Mouse (Mus musculus) retina, adult 2 months (tissue): ENCODE results near the gene Usp11.
"Not testable (repeated sequence)": the region's sequence is repeated elsewhere in the genome, so short reads cannot be mapped to it uniquely, and the experiment has no call there.

ENCODE experiments used
- DNase-seq: peaks from one replicate; pipeline ENCODE4 v3.0.0-alpha.2; 2012; ENCODE audit warnings: low read depth, low spot score

The Usp11 gene

DNA sequence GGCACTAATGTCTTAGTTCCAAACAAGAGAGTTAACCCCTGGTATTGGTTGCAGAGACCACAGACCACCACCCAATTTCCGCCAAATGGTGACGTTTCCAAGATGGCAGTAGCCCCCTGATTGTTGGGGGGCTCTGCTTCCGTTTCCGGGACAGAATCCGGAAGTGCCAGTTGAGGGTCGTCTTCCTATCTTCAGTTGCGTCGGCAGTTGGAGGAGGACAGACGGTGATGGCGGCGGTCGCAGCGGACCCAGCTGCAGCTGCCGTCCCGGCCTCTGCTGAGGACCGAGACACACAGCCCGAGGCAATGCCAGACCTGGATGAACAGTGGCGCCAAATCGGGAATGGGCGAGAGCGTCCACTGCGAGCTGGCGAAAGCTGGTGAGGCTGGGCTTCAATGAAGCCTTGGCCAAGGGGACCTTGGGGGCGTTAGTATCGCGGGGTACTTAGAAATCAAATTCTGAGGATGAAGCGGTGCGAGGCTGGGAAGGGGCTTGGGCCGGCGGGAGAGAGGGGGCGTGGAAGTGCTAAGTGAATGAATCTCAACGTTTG, at the start of gene Usp11:
TSS of gene Usp11 (plus strand) at position 166 of the 550 bp plus-strand sequence.
- DNase-seq, result no peak

DNA sequence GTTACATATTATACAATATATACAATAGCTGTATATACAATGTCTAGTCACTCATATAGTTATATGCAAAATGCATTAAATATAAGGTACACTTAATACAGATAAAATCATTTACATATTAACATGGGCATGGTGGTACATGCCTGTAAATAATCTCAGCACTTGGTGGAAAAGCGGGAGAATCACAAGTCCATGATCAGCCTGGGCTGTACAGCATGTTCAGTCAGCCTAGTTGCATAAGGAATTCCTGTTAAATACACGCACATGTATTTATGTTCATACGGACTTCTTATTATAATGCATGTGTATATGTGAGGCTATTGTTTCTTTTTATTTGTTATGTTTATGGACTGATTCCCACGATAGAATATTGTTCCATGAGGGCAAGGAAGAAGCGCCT, 46.1 kb upstream of the Usp11 start:
- DNase-seq, result no peak

DNA sequence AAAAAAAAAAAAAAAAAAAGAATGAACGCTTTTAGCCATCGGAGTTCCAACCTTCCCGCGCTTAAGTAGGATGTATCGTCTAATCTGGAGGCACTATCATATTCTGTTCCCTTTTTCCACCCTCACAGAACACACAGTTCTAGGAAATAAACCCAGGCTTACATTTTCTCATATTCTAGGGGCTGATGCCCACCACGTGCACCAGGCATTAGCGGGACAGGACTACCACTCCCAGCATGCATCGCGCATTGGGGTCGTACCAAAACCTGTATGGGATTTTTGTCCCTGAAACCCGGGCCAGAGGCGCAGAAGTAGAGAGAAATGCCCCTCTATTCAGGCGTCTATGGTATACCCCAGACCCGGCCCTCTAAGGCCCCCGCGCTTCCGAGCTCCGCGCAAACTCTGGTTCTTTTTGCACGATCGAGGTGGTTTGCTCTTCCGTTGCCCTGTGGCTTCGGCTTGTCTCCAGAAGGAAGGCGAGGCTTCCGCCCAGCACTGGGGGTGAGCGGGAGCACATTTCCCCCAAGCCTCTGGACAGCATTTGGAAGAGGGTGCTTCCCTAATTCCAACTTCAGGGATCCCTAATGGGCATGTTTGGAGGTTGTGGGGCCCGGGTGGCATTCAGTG, 45.6 kb upstream of the Usp11 start, which contains the start of gene Uba1:
TSS of gene Uba1 (plus strand) at position 301 of the 627 bp plus-strand sequence.
- peak; percentile 34 for DNase-seq

DNA sequence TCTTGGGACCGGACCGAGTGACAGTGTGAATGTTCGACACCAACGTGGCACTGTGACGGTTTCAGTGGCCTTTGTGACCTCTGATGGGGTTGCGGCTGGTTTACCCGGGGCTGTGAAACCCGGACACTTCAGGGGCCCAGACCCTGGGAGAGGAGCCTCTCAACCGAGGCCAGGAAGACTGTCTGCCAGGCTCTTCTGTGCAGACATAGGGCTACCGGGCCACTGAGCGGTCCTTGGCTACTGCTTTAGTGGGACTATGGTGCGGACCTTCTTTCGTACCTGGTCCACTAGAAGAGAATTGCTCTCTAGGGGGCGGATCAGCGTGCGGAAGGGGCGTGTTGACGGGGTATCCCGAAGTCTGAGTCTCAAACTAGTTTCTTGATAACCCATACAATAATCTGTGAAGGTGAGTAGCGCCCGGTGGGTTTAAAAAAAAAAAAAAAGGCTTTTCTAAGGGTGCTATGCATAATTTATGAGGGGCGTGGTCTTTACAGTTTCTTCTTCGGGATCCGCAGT, 44.8 kb upstream of the Usp11 start:
- DNase-seq, result no peak

DNA sequence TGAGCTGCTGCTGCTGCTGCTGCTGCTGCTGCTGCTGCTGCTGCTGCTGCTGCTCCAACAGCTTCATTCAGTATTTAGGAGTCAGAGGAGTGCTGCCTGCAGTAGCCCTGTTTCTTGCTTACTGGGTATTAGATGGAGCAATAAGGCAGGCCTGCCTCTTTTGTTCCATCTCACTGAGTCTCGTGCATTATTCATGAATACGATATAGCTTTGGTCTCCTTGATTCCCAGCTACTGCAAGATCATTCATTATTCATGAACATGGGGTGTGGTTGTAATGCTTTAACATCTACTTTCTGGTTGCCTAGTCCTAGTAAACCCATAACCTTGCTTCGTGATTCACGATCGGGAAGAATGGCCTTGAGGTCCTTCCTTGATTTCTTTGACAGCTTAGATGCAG, 41.4 kb upstream of the Usp11 start:
- DNase-seq, result no peak

DNA sequence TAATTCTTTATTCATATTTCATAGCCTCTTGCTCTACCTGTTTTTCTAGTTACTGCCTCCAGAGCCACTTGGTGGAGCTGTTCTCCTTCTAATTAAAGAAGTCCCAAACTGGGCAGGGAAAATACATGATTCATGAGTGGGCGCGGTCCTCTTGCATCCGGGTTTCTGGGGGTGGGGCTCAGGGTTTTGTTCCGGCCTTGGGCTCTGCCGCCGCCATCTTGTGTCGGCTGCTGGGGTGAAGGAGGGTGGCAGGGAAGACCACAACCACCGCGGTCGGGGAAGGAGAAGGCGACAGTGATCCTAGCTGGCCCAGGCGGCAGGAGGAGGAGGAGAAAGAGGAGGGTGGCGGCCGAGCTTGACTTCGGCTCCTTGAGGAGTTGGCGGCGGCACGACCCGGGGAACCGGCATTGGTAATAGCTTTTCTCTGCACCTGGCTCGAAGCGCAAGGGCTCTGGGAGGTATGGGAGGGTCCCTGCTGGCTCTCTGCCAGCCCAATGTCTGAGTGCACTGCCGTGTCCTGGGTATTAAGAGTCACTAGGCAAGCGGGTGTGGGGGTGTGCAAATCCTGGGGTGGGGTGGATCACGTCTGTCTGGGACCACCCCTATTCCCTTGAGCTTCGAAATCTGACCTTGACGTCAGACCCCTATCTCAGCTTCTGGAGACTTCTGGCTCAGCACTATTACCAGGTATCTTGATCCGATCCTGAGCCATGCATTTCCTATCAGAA, 40.8 kb upstream of the Usp11 start:
- DNase-seq, result peak; percentile 79

DNA sequence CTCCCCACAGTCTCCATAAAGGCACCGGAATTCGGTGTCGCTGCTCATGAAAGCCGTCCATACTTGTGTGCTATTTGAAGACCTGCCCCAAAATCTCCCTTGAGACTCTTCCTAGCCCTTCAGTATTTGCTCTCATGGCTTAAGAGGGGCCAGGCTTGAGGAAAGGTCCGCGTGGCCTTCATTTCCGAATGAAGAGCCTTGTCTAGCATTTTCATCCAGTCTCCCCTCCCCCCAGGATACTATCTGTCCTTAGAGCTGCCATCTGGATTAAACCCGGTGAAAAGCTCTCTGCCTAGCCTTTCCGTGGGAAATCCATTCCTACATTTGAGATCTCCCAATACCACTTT, 40.3 kb upstream of the Usp11 start:
- no peak for DNase-seq

DNA sequence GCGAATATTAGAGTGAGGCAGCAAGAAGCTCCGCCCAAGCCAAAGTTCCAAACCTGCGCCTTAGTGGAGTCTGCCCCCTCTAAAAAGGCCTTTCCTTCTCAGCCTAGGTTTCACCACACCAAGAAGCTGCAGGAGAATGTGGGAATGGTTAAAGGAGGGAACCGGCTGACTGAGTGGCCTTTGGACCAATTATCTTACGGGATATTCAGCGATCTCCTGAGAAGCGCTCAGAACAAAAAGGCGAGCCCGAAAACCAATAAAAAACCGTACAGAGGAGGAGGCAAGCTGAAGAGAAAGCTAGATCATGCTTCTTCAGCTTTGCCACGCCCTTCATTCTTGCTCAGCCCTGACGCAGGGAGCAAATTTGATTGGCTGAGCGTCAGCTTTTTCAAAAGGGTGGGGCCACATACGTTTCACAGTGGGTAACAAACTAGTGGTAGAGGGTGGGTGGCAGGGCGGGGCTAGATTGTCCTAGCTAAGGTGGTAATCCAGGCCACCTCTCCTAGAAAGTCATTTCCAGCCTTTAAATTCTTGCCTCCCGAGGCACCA, 16.1 kb upstream of the Usp11 start, which contains the start of gene Cdk16:
TSS of gene Cdk16 (plus strand) at position 436 of the 549 bp plus-strand sequence.
- peak; percentile 73 for DNase-seq

DNA sequence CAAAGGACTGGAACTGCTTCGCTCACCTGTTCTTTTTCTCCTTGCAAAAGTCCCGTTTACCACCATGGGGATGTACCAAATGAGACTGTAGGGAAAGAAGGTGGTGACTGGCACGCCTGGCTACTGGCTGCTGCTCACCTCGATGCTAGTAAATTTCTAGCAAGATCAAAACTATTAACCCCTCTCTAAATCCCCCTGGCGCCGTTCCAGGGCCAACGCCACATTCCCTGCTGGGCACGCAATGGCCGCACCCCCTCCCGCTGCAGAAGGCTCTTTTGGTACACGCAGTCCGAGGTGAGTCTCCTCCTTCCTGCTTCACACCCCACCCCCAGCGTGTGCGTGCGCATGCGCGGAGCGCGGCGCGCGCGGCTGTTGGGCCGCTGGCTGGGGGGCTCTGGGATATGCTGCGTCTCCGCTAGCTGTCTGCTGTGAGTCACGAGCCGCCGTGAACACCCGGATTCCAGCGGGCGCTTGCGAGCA, 15.6 kb upstream of the Usp11 start:
- peak; percentile 65 for DNase-seq

DNA sequence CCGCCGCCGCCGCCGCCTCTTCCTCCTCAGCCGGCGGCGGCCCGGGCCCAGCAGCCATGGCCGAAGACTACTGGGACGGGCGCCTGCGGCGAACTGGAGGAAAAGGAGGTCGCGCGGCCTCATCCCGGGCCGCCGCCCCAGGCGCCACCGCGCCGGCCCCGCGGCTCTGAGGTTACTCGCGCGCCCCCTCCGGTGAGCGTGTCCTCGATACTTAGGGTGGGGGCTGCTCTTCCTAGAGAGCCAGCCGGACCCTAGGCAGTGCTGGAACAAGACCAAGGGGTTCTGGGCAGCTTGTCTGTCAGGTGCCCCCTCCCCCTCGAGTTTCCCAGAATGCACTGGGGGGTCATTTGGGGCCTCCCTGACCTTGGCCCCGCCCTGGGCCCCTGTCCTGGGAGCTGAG, 15.1 kb upstream of the Usp11 start:
- no peak for DNase-seq

DNA sequence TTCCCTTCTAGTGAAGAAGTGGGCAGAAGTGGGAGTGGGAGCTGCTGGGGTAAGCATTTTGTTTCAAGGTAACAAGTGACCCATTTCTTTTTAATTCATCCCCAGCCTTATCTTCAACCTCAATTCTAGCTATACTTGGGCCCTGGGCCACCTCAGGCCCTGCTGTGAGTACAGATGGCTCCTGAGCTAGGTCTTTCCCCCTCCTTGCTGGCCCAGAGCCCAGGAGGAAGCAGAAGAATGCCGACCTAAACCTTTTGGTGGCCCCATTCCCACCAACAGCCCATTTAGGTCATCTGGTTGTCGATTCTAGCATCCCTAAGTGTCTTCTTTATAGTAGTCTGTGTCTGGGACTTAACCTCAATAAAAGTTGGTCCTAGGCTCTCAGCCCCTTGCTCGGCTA, 12.1 kb upstream of the Usp11 start:
- no peak for DNase-seq

DNA sequence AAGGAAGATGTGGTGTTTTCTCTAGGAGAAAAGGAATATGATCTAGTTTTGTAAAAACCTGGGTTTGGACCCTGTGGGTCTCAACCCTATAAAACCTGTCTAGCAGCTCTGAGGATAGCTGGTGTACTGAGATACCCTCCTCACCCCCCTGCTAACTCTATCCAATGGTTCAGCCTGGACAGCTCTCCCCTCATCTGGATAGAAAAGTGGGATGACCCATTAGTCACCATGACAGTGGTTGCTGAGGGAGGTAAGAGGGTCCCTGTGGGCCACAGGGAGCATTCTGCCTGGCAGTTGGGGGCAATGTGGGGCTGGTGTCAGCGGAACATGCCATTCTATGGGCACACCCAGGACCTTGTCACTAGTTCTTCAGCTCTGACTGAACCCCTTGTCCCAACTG, 11.1 kb upstream of the Usp11 start:
- no peak for DNase-seq

DNA sequence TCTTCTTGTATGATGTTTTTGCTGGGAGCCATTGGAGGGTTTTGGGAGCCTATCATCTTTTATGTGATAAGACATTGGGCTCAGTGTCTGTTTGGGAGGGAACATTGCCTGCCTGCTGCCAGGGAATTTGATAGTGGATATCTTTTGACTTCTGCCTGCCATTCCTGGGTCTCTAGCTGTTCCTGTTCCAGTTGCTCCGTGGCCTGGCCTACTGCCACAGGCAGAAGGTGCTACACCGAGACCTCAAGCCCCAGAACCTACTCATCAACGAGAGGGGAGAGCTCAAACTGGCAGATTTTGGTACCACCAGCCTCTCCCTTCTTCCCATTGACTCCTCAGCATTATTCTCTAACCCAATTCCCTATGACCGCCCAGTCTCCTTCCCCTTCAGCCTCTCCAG, 7.9 kb upstream of the Usp11 start:
- DNase-seq, result no peak

DNA sequence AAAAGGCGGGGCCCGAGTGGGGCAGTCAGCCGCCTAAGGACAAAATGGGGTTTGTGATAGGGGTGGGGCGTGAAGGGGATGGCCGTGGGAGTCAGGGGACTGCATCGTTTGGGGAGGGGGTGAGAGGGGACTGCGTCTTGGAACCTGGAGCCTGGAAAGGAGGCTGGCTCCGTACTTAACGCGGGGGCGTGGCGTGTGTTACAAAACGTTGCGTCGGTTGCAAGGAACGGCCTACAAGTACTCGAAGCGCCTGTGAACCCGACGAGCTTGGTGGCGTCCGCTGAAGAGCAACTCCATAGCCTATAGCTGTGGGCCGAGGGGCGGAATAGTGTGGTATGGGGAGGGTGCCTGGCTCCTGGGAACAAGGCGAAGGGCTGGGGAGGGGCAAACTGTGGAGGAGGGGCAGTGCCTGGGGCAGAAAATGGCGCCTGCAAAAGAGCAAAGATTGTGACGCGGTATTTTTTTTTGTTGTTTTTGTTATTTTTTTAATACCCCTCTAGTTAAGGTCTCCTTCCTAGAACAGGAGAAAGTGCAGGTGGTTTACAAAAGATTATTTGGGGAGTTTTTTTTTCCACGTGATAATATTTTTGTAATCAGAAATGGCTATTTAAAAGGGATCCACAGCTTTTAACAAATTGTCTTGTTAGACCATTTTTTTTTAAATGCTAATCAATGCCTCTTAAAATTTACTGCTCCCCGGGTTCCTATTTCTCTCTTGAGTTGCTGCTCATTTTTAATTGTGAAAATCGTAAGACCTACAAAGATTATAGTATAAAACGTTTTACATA, 783 bp downstream of the Usp11 start:
- DNase-seq, result no peak

DNA sequence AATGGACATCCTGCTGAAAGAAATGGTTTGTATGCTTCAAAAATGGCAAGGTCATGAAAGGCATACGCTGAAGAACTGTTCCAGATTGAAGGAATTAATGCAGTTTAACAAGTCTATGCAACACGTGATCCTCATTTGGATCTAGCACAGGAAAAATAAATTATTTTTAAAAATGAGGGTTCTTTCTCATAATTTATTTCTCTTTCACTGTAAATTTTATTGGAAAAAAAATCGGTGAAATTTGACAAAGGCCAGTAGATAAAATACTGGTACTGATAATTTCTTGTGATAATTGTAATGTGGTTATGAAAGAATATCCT, 1.3 kb downstream of the Usp11 start:
- no peak for DNase-seq

DNA sequence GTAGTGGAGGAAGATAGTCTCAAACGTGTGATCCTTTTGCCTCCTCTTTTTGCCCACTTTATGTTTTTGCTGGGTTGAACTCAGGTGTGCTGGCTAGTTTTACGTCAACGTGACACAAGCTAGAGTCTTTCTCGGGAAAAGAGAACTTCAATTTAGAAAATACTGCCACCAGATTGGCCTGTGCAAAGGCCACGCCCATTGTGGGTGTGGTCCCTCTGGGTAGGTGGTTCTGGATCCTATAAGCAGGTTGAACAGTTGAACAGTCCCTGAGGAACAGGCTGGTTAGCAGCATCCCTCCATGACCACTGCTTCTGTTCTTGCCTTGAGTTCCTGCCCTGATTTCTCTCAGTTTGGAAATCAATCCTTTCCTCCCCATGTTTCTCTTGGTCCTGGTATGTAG, 25.0 kb downstream of the Usp11 start:
- DNase-seq, result no peak

DNA sequence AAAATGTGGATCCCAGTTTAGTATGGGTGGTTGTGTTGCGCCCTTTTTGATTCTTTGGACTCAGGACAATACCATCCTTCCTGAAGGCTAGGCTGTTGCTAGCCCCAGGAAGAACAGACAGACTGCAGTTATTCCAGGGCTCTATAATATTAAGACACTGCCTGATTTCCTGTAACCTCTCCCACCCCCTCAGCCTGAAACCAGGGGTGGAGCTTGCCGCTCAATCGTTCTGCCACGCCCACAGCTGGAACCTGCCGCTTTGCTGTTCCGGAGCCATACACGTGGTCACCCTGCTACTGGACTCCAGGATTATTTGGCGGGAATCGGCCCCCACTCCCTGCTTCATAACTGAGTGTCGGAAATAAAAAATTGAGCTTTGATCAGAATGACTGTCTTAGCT, 26.3 kb downstream of the Usp11 start:
- not testable (repeated sequence) for DNase-seq

DNA sequence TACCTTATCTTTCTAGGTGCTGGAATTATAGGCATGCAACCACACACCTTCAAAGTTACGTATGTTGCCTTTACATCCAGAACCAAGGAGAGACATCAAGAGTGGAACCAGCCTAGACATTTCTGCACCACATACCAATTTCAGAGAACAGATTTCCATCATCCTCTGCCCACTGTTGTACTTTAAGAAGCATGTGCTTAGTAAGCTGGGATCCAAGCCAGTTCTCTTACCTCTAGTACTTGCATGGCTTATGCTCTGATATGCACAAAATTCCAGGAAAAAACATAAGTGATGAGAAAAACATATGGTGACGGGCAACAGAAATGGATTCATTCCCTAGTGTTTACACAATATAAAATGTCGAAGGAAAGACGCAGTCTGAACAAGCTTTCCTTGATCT, 32.8 kb downstream of the Usp11 start:
- DNase-seq, result no peak

DNA sequence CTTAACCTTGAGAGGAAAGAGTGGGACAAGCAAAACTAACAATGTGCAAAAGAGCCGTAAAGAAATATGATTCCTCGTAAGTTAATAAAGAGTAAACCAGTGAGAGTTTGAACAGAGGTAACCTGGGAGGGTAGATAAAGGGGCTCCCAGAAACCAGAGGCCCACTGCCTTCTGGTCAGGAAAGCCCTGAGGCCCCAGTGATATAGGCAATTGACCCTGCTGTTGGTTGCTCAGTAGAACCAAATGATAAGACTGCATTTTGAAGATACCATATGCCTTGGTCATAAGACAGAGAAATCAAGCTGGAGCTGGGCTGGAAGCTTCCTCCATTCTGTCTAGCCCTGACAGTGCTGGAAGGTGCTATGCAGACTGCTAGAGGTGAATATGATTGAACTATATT, 45.1 kb downstream of the Usp11 start:
- no peak for DNase-seq

DNA sequence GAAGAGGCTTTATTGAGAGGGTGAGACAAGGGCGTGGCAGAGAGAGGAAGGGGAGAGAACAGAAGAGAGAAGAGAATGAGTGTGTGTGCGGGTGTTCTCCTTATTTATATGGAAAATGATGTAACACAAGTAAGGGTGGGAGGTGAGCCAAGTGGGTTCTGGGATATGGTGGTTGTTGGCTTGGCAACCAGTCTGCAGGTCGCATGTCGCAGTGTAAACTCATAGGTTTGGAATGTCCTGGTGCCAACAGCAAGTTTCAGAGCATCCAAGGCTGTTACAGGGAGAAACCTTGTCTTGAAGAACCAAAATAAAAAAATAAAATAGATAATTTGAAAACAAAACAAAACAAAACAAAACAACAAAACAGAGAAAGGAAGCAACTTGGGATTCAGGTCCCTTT, 57.5 kb downstream of the Usp11 start:
- DNase-seq, result no peak
